In genomic region chr11:98479026-98479939, GRCm38 (mm10) we compare ENCODE assay signal across 18 mouse cellular contexts. TPM values are rescaled to one million over a fixed set of nuclear protein-coding genes. Genes with fewer than 3 reads are reported as not detected.
DNase-seq lines count a peak whose midpoint lies in the region; ATAC-seq lines count a peak whose summit lies in the region.
"Had no signal": no experiment of that assay in that cellular context is flagged by ENCODE, and none has a peak within 500 bp of the region (broad histone marks: within the 10 kb centered on the region; RNA-seq: fewer than 3 reads in every experiment).

No protein-coding gene starts in this region.

- no peaks in the 10 kb centered on the region for H3K4me1 ChIP-seq in limb, embryonic 15.5 days
- peaks cover 8% of the 10 kb centered on the region for H3K4me1 ChIP-seq in limb, embryonic 10.5 days
- no peaks in the 10 kb centered on the region for H3K4me1 ChIP-seq in embryonic facial prominence, embryonic 15.5 days
- H3K4me1 ChIP-seq: forebrain, embryonic 13.5 days; hindbrain, embryonic 12.5 days; liver, embryonic 13.5 days; neural tube, embryonic 13.5 days had no signal

- H3K27me3 ChIP-seq in limb, embryonic 15.5 days = no peaks in the 10 kb centered on the region
- no peaks in the 10 kb centered on the region for H3K27me3 ChIP-seq in limb, embryonic 10.5 days (ENCODE audit: low read depth, poor library complexity, severe bottlenecking)
- H3K27me3 ChIP-seq in embryonic facial prominence, embryonic 15.5 days = no peaks in the 10 kb centered on the region
- no peaks in the 10 kb centered on the region for H3K27me3 ChIP-seq in splenic B cell, adult 2 months (ENCODE audit: control insufficient read depth, insufficient read depth, low read length, poor library complexity, severe bottlenecking)
- H3K27me3 ChIP-seq: forebrain, embryonic 13.5 days; hindbrain, embryonic 12.5 days; liver, embryonic 13.5 days; neural tube, embryonic 13.5 days had no signal

- no peaks in the 10 kb centered on the region for H3K36me3 ChIP-seq in limb, embryonic 15.5 days
- H3K36me3 ChIP-seq in limb, embryonic 10.5 days = no peaks in the 10 kb centered on the region
- H3K36me3 ChIP-seq in embryonic facial prominence, embryonic 15.5 days = no peaks in the 10 kb centered on the region
- peaks cover 16% of the 10 kb centered on the region for H3K36me3 ChIP-seq in splenic B cell, adult 2 months (ENCODE audit: control insufficient read depth, insufficient read depth, low read length, poor library complexity, severe bottlenecking)
- H3K36me3 ChIP-seq: hindbrain, embryonic 12.5 days; liver, embryonic 13.5 days; neural tube, embryonic 13.5 days had no signal

- H3K9ac ChIP-seq in limb, embryonic 15.5 days = no peak overlapping the region
- no peak overlapping the region for H3K9ac ChIP-seq in embryonic facial prominence, embryonic 15.5 days
- H3K9ac ChIP-seq: forebrain, embryonic 13.5 days; hindbrain, embryonic 12.5 days; liver, embryonic 13.5 days; neural tube, embryonic 13.5 days had no signal

- WGBS in limb, embryonic 15.5 days = 52% methylated on average over 13 of the region's 13 CpGs
- 67% methylated on average over 13 of the region's 13 CpGs for WGBS in limb, embryonic 10.5 days
- WGBS in embryonic facial prominence, embryonic 15.5 days = 53% methylated on average over 13 of the region's 13 CpGs

- no peak for ATAC-seq in cerebellum, adult (ENCODE audit: insufficient number of reproducible peaks, low FRiP score, low TSS enrichment)
- ATAC-seq in limb, embryonic 15.5 days (ENCODE audit: insufficient number of reproducible peaks, low FRiP score, low TSS enrichment, low read depth) = no peak
- ATAC-seq in embryonic facial prominence, embryonic 15.5 days (ENCODE audit: insufficient number of reproducible peaks, low FRiP score, low TSS enrichment, low read depth) = no peak
- no peak for ATAC-seq in megakaryocyte-erythroid progenitor cell, adult 5-6 weeks (replicated peaks; ENCODE audit: low FRiP score, low TSS enrichment, poor library complexity, severe bottlenecking)
- ATAC-seq: forebrain, embryonic 13.5 days; intestine, embryonic 16.5 days had no signal

- H3K9me3 ChIP-seq in limb, embryonic 15.5 days = no peaks in the 10 kb centered on the region
- H3K9me3 ChIP-seq in limb, embryonic 10.5 days (replicated peaks) = no peaks in the 10 kb centered on the region
- no peaks in the 10 kb centered on the region for H3K9me3 ChIP-seq in embryonic facial prominence, embryonic 15.5 days (replicated peaks)
- H3K9me3 ChIP-seq: forebrain, embryonic 13.5 days; hindbrain, embryonic 12.5 days; liver, embryonic 13.5 days; neural tube, embryonic 13.5 days had no signal

- 0 out of 2 replicates have a peak overlapping the region, but pooled peaks have one; percentile 14 for H3K27ac ChIP-seq in limb, embryonic 15.5 days
- H3K27ac ChIP-seq in limb, embryonic 10.5 days = no peak overlapping the region; the same call in 1 of the 2 replicates
- 0 out of 2 replicates have a peak overlapping the region, but pooled peaks have one; percentile 17 for H3K27ac ChIP-seq in embryonic facial prominence, embryonic 15.5 days (replicated peaks)
- H3K27ac ChIP-seq: forebrain, embryonic 13.5 days; hindbrain, embryonic 12.5 days; layer of hippocampus, adult 2 months; liver, embryonic 13.5 days; neural tube, embryonic 13.5 days had no signal

- H3K4me3 ChIP-seq in limb, embryonic 15.5 days = no peak overlapping the region
- no peak overlapping the region for H3K4me3 ChIP-seq in limb, embryonic 10.5 days
- no peak overlapping the region for H3K4me3 ChIP-seq in embryonic facial prominence, embryonic 15.5 days (replicated peaks)
- H3K4me3 ChIP-seq: forebrain, embryonic 13.5 days; hindbrain, embryonic 12.5 days; layer of hippocampus, adult 2 months; liver, embryonic 13.5 days; neural tube, embryonic 13.5 days had no signal

- H3K4me2 ChIP-seq in limb, embryonic 15.5 days = no peak overlapping the region
- H3K4me2 ChIP-seq in embryonic facial prominence, embryonic 15.5 days (replicated peaks) = no peak overlapping the region
- H3K4me2 ChIP-seq: forebrain, embryonic 13.5 days; hindbrain, embryonic 12.5 days; liver, embryonic 13.5 days; neural tube, embryonic 13.5 days had no signal

- peak; percentile 42 to 48 for DNase-seq in cerebellum, postnatal 10 days
- no peak for DNase-seq in limb, embryonic 10.5 days (ENCODE audit: low spot score)
- DNase-seq in splenic B cell, adult 2 months (ENCODE audit: low read depth, low spot score) = peak; percentile 61
- no peak for DNase-seq in ovary, postnatal 10 days (ENCODE audit: low spot score)
- DNase-seq: adrenal gland, postnatal 36 days; cerebellum, adult 8-10 months; gastrocnemius, postnatal 14 days; liver, embryonic 13.5 days; right cerebral cortex, postnatal 25 days had no signal

RNA-seq across cellular contexts. Expression of gene Grb7, which starts 33.1 kb away (rescaled TPM):
- polyA plus RNA-seq in limb, embryonic 15.5 days (2015; fragmentation: Nextera tagmentation; extraction: Ambion mirVana) = 10.5 and 11.1 TPM in 2 replicates
- 6.4 and 9.5 TPM in 2 replicates for polyA plus RNA-seq in limb, embryonic 10.5 days (2016; fragmentation: Nextera tagmentation; extraction: Ambion mirVana)
- polyA plus RNA-seq in embryonic facial prominence, embryonic 15.5 days (2015; fragmentation: Nextera tagmentation; extraction: Ambion mirVana) = 16.2 and 22.4 TPM in 2 replicates
- 0.82 and 1.7 TPM in 2 replicates for total RNA-seq in megakaryocyte-erythroid progenitor cell, adult 5-6 weeks (2014; fragmentation: Nextera tagmentation)
- total RNA-seq in megakaryocyte-erythroid progenitor cell, adult 5-6 weeks (2017) = not detected in 2 replicates
- total RNA-seq: adrenal gland, postnatal 36 days; gastrocnemius, postnatal 14 days had no signal

RNA-seq across cellular contexts. Expression of gene Mien1, which starts 40.5 kb away (rescaled TPM):
- 100 and 109 TPM in 2 replicates for polyA plus RNA-seq in limb, embryonic 15.5 days (2015; fragmentation: Nextera tagmentation; extraction: Ambion mirVana)
- polyA plus RNA-seq in limb, embryonic 10.5 days (2016; fragmentation: Nextera tagmentation; extraction: Ambion mirVana) = 76.8 and 81.3 TPM in 2 replicates
- 109 and 111 TPM in 2 replicates for polyA plus RNA-seq in embryonic facial prominence, embryonic 15.5 days (2015; fragmentation: Nextera tagmentation; extraction: Ambion mirVana)
- 75.6 and 75.9 TPM in 2 replicates for total RNA-seq in megakaryocyte-erythroid progenitor cell, adult 5-6 weeks (2014; fragmentation: Nextera tagmentation)
- 15.7 and 32.3 TPM in 2 replicates for total RNA-seq in megakaryocyte-erythroid progenitor cell, adult 5-6 weeks (2017)

Comparison
In these comparisons a context has a peak if more than half of its experiments do, and no peak if none do; other contexts are left out.
1. DNase-seq: peak in cerebellum, postnatal 10 days (2 of 2) and splenic B cell, adult 2 months (single experiment); none in limb, embryonic 10.5 days (single experiment) and ovary, postnatal 10 days (single experiment).